Mouse (Mus musculus): ENCODE results near the gene Tmem174.

DNA sequence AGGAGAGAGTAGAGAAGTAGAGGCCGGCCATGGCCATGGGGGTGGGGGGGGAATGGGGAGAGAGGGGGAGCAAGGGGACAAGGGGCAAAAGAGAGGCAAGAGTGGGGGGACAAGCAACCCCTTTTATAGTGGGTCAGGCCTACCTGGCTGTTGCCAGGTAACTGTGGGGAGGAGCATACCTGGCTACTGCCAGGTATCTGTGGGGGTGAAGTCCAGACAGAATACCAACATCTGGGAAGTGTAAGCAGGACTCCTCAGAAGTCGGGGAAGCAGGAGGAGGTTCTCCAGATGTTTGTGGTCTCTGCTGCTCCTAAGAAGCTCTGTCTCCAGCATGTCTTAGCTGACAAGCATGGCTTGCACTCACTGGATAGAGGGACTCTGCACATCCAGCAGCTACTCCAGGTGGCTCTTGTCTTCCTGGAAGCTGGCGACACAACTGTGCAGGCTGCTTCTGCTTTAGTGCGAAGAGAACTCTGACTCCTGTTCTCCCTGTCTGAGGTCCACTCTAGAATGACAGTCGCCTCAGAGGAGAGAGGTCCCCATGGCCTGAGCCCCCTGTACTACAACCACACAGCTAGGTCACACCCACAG, 43.4 kb upstream of the Tmem174 start:
- TF ChIP-seq EP300 (IDR thresholded peaks at IDR 0.05; ENCODE audit: low read depth) (no peak), CTCF (IDR thresholded peaks at IDR 0.05; ENCODE audit: low read depth) (no peak)
